Mouse (Mus musculus) T-cell, adult 66 days (primary cell): Measurements from ENCODE around the gene Tspan2. TPM values are rescaled to one million over a fixed set of nuclear protein-coding genes. Genes with fewer than 3 reads are reported as not detected.

Source experiments
- total RNA-seq, 2 experiments: library from RNA; stranded (reverse); gene quantifications; 3 replicates in 1 of 2; 4 replicates in 1 of 2; pipeline ENCODE4 v1.2.4; 2023

Tspan2 gene
- total RNA-seq = under 1 TPM; 0.36 to 0.58 TPM

GRCm38 (mm10) chr3:102734313-102735030, at the start of gene Tspan2:
Tspan2 (plus strand) TSS chr3:102734529.

GRCm38 (mm10) chr3:102782618-102783017, 48.3 kb downstream of the Tspan2 start, which contains the start of gene Tshb:
Tshb (minus strand) TSS chr3:102782718.

Other genes starting within 250 kb of the Tspan2 start
- not detected for gene Tshb, start 48.2 kb downstream of the Tspan2 start, total RNA-seq
- gene Sycp1, start 201.6 kb downstream of the Tspan2 start, total RNA-seq = under 1 TPM in 1 of 2 experiments, not detected in 1; 0.47 TPM
- gene Nr1h5, start 229.6 kb downstream of the Tspan2 start, total RNA-seq = not detected